Mouse (Mus musculus) spleen, postnatal 10 days (tissue): Measurements from ENCODE around the gene Cfap73.
A peak's percentile ranks its signal among the peaks of the same experiment; 100 is the strongest.

Source experiments
- DNase-seq, 2 experiments: peaks; one replicate each; pipeline ENCODE4 v3.0.0; 2021 to 2022; ENCODE audit warnings: low spot score in 2 of 2

Gene Cfap73

DNA sequence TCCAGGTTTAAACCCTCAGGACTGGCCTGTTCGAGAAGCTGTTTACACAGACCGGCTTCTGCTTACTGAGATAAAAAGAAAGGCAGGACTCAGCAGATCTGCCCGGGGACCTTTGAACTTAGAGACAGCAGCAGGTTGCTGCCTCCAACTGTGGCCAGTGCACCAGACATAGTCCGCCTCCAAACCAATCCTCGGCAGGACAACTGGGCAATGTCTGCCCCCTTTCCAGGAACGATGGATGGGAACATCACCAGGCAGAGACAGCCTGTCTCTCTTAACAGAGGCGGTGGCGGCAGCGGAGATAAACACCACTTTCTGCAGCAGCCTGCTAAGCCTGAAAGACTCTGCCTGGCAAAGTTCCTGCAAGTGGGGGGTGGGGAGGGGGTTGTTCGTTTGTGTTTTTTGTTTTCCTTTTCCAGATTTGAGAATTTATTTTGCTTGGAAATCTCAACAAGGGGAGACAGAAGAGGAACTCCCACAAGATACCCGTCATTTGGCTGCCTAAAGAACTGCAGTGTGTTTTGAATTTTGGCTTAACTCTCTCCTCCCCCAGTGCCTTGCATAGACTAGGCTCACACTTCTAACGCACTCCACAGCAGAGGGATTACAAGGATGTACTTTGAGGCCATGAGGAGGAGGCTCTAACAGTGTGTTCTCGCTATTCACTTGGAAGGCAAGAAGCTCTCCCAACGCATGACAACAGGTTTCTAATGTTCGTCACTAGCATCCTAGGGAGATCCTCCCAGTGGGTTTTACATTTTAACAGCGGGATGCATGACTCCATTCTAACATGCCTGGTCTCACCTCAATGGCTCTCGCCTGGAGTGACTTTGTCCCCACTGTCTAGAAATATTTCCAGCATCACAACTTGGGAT, 47.1 kb downstream of the Cfap73 start:
- peak; percentile 67 to 76 for DNase-seq

GRCm38 (mm10) chr5:120584968-120585367, 49.1 kb downstream of the Cfap73 start:
- no peak for DNase-seq

DNA sequence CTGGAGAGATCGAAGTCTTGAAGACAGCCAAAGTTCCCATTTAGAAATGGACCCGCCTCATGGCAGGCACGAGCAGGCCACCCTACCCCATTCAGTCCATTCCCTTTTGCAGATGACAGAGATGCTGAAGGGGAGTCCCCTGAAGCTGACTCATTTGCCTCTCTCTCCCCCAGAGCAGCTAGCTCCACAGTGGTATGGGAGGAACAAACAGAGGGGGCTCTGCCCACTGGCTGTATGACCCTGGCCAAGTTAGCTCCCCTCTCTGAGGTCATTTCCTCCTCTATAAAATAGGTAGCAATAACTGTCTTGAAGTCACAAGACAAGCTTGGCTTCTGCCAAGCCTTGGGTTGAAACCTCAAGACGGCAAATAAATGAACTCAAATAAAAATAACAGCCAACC, 50.5 kb downstream of the Cfap73 start:
- no peak for DNase-seq

DNA sequence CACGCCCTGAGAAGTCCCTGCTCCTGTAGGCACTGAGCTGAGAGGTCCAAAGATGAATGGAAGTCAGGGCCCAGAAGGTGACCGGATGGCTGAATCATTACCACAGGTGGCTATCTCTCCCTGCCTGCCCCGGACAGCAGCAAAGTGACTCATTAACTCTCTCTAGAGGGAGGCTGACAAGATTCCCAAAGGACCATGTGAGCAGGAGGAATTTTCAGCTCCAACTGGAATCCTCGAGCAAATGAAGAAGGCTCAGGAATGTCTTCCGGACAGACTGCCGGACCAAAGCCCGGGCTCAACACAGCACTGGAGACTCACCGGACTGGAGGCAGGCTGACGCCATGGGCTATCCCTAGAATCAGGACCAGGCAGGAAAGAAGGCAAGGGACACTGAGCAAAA, 52.0 kb downstream of the Cfap73 start:
- no peak for DNase-seq

DNA sequence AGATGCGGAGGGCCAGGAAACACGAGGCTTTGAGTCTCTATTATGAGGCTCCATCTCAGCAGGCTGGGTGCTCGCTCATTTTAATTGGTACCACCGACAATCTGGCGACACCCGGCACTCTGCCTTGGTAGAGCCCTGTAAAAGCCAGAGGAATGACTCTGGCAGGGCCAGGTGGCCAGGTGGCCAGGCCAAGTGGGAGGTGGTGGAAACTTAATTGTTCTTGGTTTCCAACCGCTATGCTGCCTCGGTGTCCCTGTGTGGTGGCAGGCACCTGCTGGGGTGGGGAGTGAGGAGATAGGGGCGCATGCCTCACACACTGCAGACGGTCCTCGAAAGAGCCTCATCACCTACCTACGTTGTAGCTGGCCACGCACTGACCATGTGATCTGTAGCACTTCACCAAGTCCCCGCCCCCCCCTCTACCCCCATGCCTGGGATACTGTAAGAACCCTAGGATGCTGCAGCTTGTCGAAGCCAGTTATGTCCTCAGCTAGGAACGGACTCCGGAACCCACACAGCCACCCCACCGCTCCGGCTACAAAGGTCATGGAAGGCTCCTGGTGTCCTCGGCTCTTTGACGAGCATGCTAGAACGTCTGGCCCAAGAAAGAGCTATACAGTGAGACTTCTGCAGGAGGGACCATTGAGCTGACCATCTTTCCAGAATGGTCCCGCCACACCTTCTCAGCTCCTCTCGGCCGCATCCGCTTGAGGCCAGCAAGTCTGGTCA, 54.0 kb downstream of the Cfap73 start:
- DNase-seq, result no peak

DNA sequence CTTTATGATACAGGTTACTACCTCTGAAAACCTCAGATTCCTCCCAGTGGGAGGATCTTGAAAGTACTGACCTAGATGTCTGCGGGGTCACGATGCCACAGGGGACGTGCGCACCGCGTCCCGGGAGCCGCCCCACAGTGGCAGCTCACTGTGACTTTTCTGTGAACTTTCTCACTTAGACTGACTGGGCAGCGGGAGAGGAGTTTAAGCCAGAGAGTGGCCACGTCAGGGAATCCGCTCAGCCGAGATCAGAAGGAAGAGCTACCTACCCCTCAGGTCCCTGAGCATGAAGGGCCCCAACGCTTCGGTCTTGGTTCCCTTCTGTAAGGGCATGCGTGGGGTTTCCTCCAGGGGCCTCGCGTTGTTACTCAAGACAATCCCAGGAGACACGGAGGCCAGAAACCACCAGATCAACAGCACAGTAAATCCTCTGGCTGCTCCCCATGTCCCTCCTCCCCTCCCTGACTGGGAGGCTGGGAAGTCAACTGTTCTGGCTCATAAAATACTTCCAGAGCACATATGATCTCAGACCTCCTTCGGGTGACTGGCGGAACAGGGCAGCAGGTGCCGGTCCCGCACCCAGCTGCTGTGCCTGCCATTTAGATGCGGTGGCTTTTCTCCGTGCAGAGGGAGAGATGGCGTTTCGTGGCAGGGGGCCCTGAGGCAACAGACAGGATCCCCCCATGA, 54.7 kb downstream of the Cfap73 start:
- peak; percentile 53 to 60 for DNase-seq

- DNase-seq, result peak; percentile 62 to 69
These were observed 55.4 kb downstream of the Cfap73 start for GRCm38 (mm10) chr5:120578504-120579081.
